Mouse (Mus musculus) ES-Bruce4 (cell line): ENCODE measurements around the gene Ppt2. TPM values are rescaled to one million over a fixed set of nuclear protein-coding genes. Genes with fewer than 3 reads are reported as not detected.

Source experiments
- H3K27ac ChIP-seq: 2 replicates; pipeline ENCODE4 v1.5.1; 2012; ENCODE audit warnings: low read length, inconsistent platforms; ENCODE audit not compliant: insufficient read depth
- H3K27me3 ChIP-seq: 2 replicates; pipeline ENCODE4 v1.6.1; 2012; ENCODE audit warnings: mild to moderate bottlenecking, low read length, inconsistent platforms; ENCODE audit not compliant: control insufficient read depth, poor library complexity, insufficient read depth, severe bottlenecking
- H3K36me3 ChIP-seq: 2 replicates; pipeline ENCODE4 v1.6.1; 2012; ENCODE audit warnings: inconsistent platforms, mild to moderate bottlenecking, low read length, moderate library complexity; ENCODE audit not compliant: control insufficient read depth, poor library complexity, insufficient read depth, severe bottlenecking
- H3K4me1 ChIP-seq: one replicate; pipeline ENCODE4 v1.8.1; 2011; ENCODE audit warnings: low read length; ENCODE audit not compliant: control insufficient read depth, insufficient read depth
- H3K4me3 ChIP-seq: 2 replicates; pipeline ENCODE4 v1.5.1; 2011; ENCODE audit warnings: low read depth, mild to moderate bottlenecking, low read length
- H3K9ac ChIP-seq: 2 replicates; pipeline ENCODE4 v1.6.1; 2012; ENCODE audit warnings: low read depth, mild to moderate bottlenecking, inconsistent platforms; ENCODE audit not compliant: poor library complexity, severe bottlenecking
- H3K9me3 ChIP-seq: replicated peaks from 2 replicates; pipeline ENCODE4 v1.6.1; 2012; ENCODE audit warnings: mild to moderate bottlenecking, low read length, inconsistent platforms; ENCODE audit not compliant: control insufficient read depth, poor library complexity, insufficient read depth, severe bottlenecking
- CTCF ChIP-seq: IDR thresholded peaks from one replicate; pipeline ENCODE4 v1.8.1; 2011; ENCODE audit warnings: low read depth, low read length
- EP300 ChIP-seq: IDR thresholded peaks from 2 replicates; pipeline ENCODE4 v1.6.1; 2011; ENCODE audit warnings: low read depth, low read length; ENCODE audit not compliant: insufficient read depth
- POLR2A ChIP-seq: IDR thresholded peaks from one replicate; pipeline ENCODE4 v1.8.1; 2011; ENCODE audit warnings: low read length; ENCODE audit not compliant: insufficient read depth
- polyA plus RNA-seq: library from polyadenylated mRNA; stranded (reverse); fragments of >200 nt; gene quantifications from 2 replicates; pipeline ENCODE4 v1.2.4, GENCODE M21; 2011; ENCODE audit warnings: low read depth; ENCODE audit not compliant: missing spikeins, insufficient read depth, insufficient read length

Gene Ppt2
- polyA plus RNA-seq, 1 experiment = 26.7 TPM

DNA sequence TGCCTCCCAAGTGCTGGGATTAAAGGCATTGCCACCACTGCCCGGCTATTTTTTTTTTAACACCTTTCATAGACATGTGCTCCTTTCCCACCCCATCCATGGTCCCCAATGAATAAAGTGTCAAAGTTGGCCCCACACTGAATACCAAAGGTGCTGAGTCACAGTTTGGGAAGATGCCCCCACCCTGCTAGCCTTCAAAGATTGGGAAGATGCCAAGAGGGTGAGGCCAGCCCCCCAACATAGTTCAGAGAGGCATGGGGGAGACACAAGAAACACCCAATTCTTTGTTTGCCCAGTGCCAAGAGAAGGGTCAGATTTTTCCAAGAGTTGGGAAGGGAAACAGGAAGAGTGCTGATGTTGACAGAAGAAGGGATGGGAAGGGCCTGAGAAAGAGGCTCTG, 34.2 kb upstream of the Ppt2 start:
- TF ChIP-seq CTCF (no peak), EP300 (no peak), POLR2A (no peak)
- no peak overlapping the region for H3K9ac ChIP-seq
- no peak overlapping the region for H3K27ac ChIP-seq
- H3K27me3 ChIP-seq = no peaks in the 10 kb centered on the region
- no peaks in the 10 kb centered on the region for H3K9me3 ChIP-seq
- H3K36me3 ChIP-seq = no peaks in the 10 kb centered on the region
- H3K4me1 ChIP-seq = no peaks in the 10 kb centered on the region
- no peak overlapping the region for H3K4me3 ChIP-seq

DNA sequence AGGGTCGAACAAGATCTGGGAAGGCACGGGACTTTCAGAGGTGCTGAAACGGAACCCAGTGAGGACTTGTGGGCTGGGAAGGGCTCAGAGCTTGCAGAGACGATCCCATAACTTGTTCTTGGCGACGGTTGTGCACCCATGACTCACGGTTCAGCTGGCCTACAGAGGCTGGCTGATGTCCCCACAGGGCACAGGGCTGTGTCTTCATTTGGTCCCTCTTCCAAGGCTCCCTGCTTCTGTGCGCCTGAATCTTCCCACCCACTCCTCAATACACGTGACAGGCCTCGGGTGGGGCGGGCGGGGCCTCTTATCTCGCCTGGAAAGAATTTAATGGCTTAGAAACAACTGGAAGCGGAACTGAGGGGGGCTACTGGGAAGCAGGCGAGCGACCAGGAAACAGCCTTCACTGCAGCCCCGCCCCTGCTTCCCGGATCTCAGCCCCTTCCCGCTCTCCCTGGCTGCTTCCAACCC, 32.8 kb upstream of the Ppt2 start:
- Histone ChIP-seq H3K4me1 (no peaks in the 10 kb centered on the region), H3K27me3 (no peaks in the 10 kb centered on the region), H3K27ac (no peak overlapping the region), H3K9me3 (no peaks in the 10 kb centered on the region), H3K4me3 (no peak overlapping the region), H3K9ac (no peak overlapping the region), H3K36me3 (no peaks in the 10 kb centered on the region)
- no peak for TF ChIP-seq EP300
- TF ChIP-seq CTCF = no peak
- TF ChIP-seq POLR2A = no peak

DNA sequence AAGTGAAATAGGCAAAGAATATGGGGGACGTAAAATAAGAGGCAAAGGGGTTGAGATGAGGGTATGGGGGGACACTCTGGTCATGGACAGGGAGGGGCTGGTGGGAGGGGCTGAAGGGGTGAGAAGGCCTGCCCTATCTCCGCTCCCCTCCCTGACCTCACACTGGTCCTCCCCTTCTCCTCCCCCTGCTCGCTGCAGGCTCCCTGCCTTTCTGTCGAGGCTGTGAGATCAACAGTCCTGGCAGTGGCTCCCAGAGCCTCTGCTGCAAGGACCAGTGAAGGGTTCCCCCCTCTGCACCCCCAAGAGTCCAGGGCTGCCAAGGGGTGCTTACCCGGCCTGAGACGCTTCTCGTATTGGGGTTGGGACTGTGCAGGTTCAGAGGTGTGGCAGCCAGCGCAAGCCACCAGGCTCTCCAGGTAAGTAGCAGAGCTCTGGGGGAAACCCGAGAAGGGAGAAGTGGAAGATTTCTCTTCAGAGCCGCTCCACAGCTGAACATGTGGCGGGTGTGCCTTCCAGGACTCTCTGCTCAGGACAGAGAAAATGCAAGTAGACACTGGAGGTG, 32.0 kb upstream of the Ppt2 start:
- no peak for TF ChIP-seq EP300
- TF ChIP-seq POLR2A = no peak
- TF ChIP-seq CTCF = no peak
- H3K4me3 ChIP-seq = no peak overlapping the region
- no peaks in the 10 kb centered on the region for H3K4me1 ChIP-seq
- H3K27me3 ChIP-seq = no peaks in the 10 kb centered on the region
- no peaks in the 10 kb centered on the region for H3K36me3 ChIP-seq
- H3K9me3 ChIP-seq = no peaks in the 10 kb centered on the region
- H3K9ac ChIP-seq = no peak overlapping the region
- H3K27ac ChIP-seq = no peak overlapping the region

DNA sequence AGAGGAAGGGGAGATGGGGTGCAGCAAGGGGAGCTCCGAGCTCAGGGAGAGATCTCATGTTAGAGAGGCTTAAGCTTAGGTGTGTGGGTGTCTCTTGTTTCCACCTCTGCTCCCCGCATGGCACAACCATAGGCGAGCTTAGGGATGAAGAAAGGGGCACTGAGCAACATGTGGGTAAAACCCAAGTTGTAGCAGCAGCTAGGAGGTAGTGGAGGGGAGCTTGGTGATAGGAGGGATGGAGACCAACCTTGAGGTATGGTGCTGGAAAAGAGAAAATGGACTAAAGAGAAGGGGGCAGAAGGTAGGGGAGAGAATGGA, 31.5 kb upstream of the Ppt2 start:
- H3K27me3 ChIP-seq = no peaks in the 10 kb centered on the region
- H3K4me1 ChIP-seq = no peaks in the 10 kb centered on the region
- no peak overlapping the region for H3K4me3 ChIP-seq
- H3K9me3 ChIP-seq = no peaks in the 10 kb centered on the region
- H3K36me3 ChIP-seq = no peaks in the 10 kb centered on the region
- no peak for TF ChIP-seq EP300
- no peak for TF ChIP-seq CTCF
- no peak for TF ChIP-seq POLR2A
- no peak overlapping the region for H3K27ac ChIP-seq
- H3K9ac ChIP-seq = no peak overlapping the region

DNA sequence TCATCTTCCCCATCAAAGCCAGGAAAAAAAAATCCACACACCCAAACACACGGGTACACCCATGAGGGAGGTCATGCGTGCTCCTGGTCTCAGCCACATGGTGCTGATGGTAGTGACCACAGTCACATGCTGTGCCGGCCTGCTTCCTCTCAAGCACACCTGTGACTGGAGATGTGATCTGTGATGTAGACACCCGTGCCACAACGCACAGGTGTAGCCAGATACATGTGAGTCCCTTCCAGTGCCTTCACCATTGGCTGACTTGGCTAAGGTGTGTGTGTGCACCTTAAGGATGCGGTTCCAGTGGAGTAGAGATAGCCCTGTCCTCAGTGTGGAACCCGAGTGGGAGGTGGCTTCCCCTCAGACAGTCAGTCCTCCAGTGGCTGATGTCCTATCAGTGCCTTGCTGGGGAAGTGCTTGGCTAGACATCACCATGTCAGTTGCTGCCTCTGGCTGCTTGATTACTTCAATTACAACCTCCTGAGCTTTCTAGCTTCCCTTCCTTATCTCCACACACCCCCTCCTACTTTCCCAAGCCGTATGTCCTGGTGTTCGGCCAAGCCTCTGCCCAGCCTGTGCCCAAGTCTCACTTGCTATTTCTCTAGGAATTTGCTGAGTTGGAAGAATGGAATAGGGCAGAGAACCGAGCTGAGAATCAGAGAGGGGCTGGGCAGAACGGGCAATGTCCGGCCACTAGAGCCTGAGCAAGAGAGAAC, 31.0 kb upstream of the Ppt2 start:
- Histone ChIP-seq H3K27ac (no peak overlapping the region), H3K9me3 (no peaks in the 10 kb centered on the region), H3K9ac (no peak overlapping the region), H3K4me1 (no peaks in the 10 kb centered on the region), H3K36me3 (no peaks in the 10 kb centered on the region), H3K27me3 (no peaks in the 10 kb centered on the region), H3K4me3 (no peak overlapping the region)
- no peak for TF ChIP-seq EP300
- TF ChIP-seq CTCF = no peak
- no peak for TF ChIP-seq POLR2A

DNA sequence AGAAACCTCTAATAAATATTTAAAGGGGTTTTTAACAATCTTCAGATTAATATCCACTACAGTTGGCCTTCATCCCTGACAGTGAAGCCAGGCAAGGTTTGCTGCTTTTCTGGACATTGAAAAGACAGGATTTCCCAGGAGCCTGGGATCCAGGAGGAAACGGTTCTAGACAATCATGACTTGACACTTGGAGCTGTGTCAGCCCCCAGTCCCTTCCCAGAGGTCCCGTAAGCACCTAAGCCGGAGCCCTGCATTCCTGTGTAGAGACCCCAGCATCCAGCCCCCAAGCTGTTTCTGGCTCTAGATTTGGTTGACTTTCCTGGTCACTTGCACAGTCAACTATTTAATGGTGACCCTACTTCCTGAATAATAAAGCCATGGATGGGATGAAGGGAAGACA, 30.3 kb upstream of the Ppt2 start:
- no peaks in the 10 kb centered on the region for H3K27me3 ChIP-seq
- no peak overlapping the region for H3K4me3 ChIP-seq
- no peak for TF ChIP-seq POLR2A
- TF ChIP-seq CTCF = no peak
- no peak for TF ChIP-seq EP300
- H3K9me3 ChIP-seq = no peaks in the 10 kb centered on the region
- 0 out of 2 replicates have a peak, but pooled peaks cover 2% of the 10 kb centered on the region for H3K36me3 ChIP-seq
- H3K9ac ChIP-seq = no peak overlapping the region
- no peak overlapping the region for H3K27ac ChIP-seq
- H3K4me1 ChIP-seq = no peaks in the 10 kb centered on the region
